Mouse (Mus musculus): ENCODE measurements at regions not wholly inside any gene's neighbourhood (a gene's known extent, or its start where the extent isn't known, plus 50 kb on each side); places are given as distances from the start of the nearest gene placed in this dataset.

- DNase-seq (ENCODE audit: low read depth in 1 of 2, low spot score in 2 of 2), result peak in 1 of 2 experiments; percentile 1
Measured at GRCm38 (mm10) chr14:42055451-42055850, 61.7 kb downstream of the Gm7951 start.

Data from monocyte, adult 2 months (primary cell).